Mouse (Mus musculus): Measurements from ENCODE around the gene Klhl22. TPM values are rescaled to one million over a fixed set of nuclear protein-coding genes. Genes with fewer than 3 reads are reported as not detected.

Klhl22 gene
- total RNA-seq, 2 experiments from 2014 or later, result 3.9 to 4.2 TPM

DNA sequence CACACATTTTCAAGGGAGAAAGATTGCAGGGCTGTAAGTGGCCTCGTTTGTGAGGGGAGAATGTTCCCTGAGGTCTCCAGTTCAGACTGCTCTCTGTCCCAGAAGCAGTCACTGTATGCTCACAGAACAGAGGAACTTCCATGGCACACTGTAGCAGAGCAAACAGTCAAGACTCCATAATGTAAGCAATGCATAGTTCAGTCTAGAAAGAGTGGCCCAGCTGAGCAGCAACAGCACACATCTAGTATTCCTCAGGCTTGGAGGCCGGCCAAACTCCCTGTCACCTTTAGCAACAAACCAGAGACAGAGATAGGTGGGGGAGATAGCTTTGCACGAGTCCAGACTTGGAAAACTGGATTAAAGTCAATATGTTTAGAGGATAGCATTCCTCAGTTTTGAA, 6.4 kb upstream of the Klhl22 start:
- ATAC-seq (replicated peaks; ENCODE audit: low FRiP score, poor library complexity, severe bottlenecking), result no peak

DNA sequence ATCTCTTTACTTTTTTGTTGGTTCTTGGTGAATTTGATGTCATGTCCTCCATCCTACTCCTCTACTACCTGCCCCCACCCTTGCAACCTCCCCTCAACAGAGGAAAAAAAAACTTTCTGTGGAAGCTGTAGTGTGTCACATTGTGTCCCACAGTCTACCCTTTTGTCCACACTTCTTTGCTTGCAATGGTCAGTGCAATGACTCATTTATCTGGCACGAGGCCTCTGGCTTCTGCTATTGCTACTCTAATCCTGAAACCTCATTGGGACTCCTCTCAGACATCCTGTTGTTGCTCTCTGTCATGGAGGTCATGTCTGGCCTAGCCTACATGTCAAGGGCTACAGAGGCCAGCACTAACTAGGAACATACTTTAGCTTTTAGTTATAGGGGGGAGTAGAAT, 5.7 kb upstream of the Klhl22 start:
- no peak for ATAC-seq (replicated peaks; ENCODE audit: low FRiP score, poor library complexity, severe bottlenecking)

DNA sequence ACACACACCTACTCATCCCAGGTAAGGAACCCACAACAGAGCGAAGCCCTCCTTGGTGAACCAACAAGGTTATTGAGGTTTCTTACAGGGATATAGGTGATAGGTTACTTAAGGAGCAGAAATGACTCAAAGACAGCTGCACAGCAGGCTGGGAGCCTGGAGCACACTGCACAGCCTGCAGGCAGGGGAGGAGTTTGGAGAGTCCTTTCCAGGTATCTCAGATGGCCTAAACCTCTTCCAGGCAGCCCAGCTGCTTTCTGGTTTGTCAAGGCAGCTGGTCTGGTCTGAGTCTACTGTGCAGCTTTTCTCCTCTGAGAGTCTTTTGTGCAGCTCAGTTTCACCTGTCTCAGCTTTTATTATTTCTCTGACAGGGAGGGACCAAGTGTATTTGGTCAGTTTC, 1.7 kb upstream of the Klhl22 start:
- ATAC-seq (replicated peaks; ENCODE audit: low FRiP score, poor library complexity, severe bottlenecking), result no peak

DNA sequence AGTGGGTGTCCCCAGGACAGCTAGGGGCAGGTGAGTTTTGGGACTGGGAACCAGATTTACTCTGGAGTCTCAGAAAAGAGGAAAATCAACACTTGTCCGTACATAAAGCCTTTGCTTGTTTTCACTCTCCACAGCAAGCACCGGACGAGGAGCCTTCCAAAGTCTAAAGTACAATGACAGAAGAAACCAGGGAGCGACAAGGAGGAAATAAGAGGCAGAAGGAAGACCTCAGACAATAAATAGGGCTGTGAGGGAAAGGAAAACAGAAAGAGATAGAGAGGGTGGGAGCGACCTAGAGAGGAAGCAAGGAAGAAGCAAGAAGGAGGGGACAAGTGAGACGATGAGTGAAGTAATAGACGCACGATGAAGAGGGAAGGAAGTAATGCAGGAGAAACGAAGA, 516 bp upstream of the Klhl22 start:
- no peak for ATAC-seq (replicated peaks; ENCODE audit: low FRiP score, poor library complexity, severe bottlenecking)

DNA sequence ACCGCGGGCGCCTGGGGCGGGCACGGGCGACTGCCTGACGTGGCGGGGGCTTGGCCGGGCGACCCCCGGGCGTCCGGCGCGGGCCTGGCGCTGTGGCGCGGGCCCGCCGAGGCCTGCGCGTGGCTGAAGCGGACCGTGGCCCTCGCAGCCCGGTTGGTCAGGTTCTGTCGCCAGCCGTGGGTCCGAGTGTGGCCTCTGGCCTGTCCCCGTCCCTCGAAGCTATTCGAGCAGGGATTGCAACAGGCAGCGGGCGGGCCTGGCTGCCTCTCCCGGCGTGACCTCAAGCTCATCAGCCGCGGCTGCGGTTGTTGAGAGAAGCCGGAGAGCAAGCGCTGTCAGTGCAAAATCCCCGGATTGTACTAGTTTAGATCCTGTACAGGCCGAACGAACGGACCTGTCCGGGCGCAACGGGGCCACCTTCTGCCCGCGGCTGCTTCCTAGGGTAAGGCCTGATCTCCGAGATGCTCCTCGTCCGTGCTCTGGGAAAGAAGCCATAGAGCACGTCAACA, 449 bp downstream of the Klhl22 start:
- ATAC-seq (replicated peaks; ENCODE audit: low FRiP score, poor library complexity, severe bottlenecking), result no peak

DNA sequence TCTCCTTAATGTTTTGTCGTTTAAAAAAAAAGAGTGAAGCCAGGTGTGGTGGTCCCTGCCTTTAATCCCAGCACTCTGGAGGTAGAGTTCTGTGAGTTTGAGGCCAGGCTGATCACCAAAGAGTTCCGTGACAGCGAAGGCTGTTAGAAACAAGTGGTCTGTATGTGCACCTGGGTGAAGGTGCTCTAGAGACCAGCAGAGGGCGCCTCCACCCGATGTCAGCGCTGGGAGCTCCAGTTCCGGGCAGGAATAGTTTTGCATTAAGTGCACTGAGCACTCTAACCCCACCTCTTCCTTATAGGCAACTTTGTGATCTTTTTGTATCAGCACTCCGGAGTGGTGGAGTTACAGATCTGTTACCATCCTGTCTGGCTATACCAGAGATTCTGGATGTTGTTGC, 1.2 kb downstream of the Klhl22 start:
- ATAC-seq (replicated peaks; ENCODE audit: low FRiP score, poor library complexity, severe bottlenecking), result peak; percentile 77

DNA sequence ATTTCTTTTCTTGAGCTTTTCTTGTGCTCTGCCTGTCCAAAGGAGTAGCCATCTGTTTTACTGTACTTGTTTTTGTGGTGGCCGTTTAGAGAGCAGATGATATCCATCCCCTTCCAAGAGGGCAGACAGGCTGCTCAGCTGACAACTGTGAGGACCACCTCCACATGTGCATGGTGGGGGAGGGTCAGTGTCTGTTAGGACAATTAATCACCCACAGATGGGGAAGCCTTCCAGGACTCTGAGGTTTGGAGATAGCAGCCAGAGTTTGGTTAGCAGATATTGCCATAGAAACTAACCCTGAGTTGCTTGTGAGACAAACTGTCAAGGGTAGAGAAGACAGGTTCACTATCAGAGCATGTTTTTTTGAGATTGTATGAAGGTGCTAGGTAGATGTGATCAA, 1.7 kb downstream of the Klhl22 start:
- ATAC-seq (replicated peaks; ENCODE audit: low FRiP score, poor library complexity, severe bottlenecking), result no peak

DNA sequence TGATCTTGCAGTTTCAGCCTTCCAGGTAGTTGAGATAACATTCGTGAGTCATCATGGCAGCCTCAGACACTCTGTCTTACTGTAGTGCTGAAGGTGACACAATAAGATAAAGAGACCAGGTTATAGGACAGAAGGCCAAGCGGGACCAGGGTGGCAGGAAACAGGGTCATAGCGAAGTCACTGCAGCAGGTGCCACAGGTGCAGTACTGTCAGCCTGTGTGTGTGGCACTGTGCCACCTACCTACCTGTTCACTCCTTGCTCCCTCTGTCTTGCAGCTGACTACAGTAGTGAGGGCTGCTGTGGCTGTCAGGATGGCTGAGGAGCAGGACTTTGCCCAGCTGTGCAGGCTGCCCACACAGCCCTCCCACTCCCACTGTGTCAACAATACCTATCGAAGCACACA, 4.7 kb downstream of the Klhl22 start:
- ATAC-seq (replicated peaks; ENCODE audit: low FRiP score, poor library complexity, severe bottlenecking), result no peak

DNA sequence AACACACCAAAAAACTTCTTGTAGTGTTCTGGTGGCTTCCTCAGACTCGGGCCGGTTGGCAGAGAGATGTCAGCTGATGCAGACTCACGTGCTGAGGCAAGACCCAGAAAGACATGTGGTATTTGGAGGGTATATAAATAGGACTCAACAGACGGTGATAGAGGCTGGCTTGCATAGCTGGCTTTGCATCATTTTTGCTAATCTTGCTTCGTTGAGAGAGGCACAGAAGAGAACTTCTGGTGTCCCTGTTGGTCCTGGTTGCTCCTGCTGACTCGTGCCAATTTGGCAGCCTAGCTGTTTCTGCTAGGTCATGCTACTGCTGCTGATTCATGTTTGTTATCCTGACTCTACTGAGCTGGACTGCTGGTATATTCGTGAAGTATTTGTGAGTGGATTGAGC, 9.4 kb downstream of the Klhl22 start:
- ATAC-seq (replicated peaks; ENCODE audit: low FRiP score, poor library complexity, severe bottlenecking), result peak; percentile 65

DNA sequence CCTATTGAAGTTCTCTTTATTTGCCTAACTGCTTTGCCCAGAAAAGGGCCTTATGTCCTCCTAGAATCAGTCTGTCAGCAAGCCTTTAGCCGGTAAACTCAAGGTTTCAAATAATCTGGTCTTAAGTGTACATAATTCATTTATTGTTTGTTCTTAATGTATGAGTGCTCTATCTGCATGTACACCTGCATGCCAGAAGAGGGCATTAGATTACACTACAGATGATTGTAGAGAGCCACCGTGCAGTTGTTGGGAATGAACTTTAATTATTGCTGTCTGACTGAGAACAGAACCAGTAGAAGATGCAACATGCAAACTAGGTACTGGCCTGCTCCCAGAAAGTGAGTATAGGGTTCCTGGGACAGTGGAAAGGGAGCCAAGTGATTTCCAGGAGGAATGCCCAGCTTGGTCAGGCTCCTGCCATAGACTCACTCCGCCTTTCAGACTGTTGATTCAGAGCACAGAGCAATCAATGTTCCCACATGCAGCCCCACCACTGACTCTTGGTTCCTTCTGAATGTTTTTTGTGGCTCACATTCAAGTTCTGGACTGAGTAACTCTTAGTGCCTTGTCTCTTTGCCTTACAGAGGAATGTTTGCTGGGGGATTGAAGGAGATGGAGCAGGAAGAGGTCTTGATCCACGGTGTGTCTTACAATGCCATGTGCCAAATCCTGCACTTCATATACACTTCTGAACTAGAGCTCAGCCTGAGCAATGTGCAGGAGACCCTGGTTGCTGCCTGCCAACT, 11.9 kb downstream of the Klhl22 start:
- ATAC-seq (replicated peaks; ENCODE audit: low FRiP score, poor library complexity, severe bottlenecking), result no peak

DNA sequence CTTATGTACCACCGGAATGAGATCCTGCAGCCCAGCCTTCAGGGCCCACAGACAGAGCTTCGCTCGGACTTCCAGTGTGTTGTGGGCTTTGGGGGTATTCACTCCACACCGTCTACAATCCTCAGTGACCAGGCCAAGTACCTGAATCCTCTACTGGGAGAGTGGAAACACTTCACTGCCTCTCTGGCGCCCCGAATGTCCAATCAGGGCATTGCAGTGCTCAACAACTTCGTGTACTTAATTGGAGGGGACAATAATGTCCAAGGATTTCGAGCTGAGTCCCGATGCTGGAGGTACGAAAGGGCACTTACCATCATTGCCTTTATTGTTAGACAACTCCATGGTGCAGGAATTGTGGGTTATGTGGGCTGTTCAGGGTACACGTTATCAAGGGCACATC, 17.4 kb downstream of the Klhl22 start:
- ATAC-seq (replicated peaks; ENCODE audit: low FRiP score, poor library complexity, severe bottlenecking), result no peak

DNA sequence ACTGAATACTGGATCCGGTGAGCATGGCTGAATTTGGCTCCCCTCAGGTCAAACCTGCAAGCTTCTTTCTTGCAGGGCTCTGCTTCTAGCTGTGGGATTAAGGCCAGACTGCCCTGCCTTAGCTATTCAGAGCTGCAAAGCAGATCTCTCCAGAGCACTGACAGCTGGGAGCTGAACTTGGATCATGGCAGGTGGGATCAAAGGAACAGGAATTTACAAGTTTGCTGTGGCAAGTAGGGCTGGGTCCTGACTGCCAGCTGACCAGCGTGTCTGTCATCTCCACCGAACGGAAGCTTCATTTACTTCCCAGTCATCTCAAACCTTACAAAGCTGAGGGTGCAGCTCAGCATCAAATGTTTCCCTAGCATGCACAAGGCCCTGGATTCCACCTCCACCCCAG, 18.8 kb downstream of the Klhl22 start:
- ATAC-seq (replicated peaks; ENCODE audit: low FRiP score, poor library complexity, severe bottlenecking), result no peak

DNA sequence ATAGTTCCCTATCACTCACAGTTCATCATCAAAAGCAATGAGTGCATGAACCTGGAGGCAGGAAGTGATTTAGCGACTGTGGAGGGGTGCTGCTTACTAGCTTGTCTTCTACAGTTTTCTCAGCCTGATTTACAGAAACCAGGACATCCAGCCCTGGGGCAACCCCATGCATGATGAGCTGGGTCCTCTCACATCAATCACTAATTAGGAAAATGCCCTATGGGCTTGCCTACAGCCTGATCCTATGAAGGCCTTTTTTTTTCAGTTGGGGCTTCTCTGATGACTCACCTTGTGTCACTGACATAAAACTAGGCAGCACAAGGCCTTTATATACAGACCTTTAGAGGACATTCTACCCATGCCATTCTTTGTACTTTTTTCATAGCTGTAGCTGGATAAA, 20.3 kb downstream of the Klhl22 start:
- ATAC-seq (replicated peaks; ENCODE audit: low FRiP score, poor library complexity, severe bottlenecking), result no peak

DNA sequence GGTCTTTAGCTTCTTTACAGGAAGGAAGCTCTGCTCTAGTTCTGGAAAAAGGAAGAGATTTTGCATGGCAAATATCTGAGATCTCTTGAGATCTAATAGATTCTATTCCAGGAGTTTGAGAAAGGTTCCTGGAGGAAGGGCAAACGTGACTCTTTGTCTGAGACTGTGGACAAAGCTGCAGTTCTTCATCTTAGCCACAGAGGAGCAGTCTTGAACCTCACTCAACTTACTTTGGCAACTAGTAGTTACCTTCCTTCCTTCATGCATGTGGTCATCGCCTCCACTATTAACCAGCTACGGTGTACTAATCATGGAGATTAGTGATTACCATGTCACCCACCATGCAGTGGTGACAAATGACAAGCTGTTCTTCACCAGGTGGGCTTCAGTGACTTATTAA, 25.9 kb downstream of the Klhl22 start:
- ATAC-seq (replicated peaks; ENCODE audit: low FRiP score, poor library complexity, severe bottlenecking), result no peak

DNA sequence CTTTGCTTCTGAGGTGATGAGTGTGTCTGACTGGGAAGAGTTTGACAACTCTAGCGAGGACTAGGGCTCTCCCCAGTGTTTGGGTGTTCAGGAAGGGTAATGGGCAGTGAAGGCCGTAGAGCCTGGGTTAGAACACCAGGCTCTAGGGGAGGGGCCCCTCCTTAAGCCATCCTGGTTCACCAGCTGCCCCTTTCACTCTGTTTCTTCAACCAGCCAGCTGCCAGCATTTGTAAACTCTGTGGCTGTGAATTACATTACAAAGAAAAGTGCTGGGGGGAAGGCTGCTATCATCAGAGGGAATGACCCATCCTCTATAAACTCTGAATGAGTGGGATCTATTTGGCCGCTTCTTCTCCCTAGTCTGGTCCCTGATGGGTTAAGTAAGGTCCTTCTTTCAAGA, 33.3 kb downstream of the Klhl22 start:
- ATAC-seq (replicated peaks; ENCODE audit: low FRiP score, poor library complexity, severe bottlenecking), result no peak

DNA sequence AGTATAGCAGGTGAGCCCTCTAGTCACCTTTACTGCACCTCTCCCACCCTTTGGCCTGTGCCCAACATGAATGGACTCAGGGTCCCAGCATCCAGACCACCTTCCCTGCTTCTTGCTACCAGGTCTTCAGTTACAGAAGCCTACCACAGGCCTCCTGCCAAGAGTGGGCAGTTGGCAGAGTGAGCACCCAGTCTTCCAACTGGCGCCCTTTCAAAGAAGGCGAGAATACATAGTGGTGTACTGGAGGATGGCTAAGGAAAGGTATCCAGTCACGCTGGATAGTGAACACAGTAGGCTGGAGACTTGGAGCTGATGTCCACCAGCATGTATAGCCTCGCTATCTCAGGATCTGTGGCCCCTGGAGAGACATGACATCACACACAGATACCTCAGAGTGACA, 34.6 kb downstream of the Klhl22 start:
- ATAC-seq (replicated peaks; ENCODE audit: low FRiP score, poor library complexity, severe bottlenecking), result no peak

DNA sequence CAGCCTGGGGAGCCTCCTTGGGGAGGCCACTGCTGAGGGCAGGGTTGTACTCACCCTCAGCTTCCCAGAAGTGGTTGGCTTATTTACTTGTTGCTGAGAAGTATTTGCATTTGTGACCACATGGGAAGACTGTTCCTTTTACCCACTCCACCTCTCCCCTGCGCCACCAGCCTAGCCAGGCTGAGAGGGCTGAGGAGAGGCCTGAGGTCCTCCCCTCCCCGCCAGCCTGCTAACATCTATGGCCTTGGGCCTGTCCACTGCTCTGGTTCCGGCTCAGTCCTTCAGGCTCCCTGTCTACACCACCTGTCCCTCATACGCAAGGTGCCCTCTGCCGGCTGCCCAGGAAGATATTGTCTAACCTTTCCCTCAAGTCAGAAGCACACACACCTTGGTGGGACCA, 36.2 kb downstream of the Klhl22 start:
- ATAC-seq (replicated peaks; ENCODE audit: low FRiP score, poor library complexity, severe bottlenecking), result no peak

DNA sequence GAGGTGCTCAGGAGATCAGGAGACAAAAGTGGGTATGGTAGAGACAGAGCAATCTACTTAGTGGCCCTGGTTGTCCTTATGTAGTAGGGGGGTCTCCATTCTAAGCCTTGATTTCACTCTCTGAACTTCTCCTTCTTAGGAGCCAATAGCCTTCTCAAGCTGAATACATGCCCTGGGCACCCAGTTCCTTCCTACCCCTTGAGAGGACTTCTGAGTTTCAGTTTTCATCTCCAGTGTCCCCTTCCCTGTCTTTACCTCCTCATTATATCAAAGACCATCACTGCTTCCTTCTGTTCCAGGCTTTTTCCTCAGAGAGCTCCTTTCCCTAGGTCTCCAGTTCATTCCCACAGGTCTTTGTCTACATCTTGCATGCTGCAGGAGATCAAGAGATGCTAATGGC, 37.1 kb downstream of the Klhl22 start:
- ATAC-seq (replicated peaks; ENCODE audit: low FRiP score, poor library complexity, severe bottlenecking), result no peak

DNA sequence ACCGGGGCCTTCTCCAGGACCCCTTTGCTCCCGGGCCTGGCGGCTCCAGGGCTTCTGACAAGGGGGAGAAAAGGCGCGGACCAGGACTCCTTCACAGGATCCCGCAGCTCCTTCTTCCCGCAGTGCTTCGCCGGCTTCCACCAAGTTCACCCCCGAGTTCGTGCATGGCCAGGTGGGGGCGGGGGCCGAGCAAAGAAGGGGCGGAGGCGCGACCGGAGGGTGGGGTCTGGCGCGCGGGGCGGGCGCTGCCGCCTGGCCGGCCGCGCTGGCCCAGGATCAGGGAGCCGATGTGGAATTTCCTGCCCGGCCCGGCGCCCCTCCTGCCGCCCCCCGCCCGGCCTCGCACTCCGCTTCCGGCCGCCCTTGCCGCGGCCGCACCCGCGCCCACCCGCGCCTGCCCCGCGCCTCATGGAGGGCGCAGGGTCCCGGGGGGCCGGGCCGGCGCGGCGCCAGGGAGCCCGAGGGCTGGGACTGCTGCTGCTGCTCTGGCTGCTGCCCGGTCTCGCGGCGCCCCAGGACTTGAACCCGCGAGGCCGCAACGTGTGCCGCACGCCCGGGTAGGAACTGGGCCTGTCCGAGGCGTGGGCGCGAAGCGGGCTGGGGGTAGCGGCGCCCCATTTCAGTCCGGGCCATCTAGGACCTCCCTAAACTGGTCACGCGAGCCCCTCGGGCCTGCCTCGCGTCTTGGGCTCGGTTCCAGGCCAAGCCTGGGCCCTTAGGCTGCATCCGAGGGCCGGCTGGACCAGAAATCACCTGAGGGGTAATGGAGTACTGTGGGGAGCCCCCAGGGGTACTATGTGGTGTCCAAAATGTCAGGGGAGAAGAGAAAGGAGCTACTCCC, 37.8 kb downstream of the Klhl22 start, which contains the start of gene Scarf2:
Gene Scarf2, plus strand, starts transcription at position 312 of the 841 bp plus-strand sequence.
- ATAC-seq (replicated peaks; ENCODE audit: low FRiP score, poor library complexity, severe bottlenecking), result no peak

DNA sequence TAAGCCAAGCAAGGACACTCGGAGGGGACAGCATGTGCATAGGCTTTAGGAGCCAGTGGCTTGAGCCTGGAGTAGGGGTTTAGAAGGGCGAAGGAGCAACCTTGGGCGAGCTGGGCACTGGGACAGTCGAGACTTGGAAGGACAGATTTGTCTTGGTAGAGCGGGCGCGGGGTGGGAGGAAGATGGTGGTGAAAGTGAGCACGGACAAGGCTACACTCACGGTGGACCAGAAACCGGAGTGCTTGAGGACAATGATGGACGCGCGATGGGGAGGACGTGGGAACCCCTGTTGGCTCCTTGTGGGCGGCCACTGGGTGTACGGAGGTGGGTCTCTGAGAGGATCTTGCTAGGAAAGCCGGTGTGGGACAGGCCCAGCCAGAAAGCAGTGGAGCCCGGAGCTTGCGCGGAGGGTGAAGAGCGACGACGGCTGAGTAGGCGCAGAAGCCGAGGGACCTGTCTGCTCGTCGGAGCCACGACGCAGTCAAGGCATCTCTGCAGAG, 38.4 kb downstream of the Klhl22 start:
- ATAC-seq (replicated peaks; ENCODE audit: low FRiP score, poor library complexity, severe bottlenecking), result no peak

Measured in erythroid progenitor cell, adult 5-6 weeks (primary cell).